Mouse (Mus musculus): ENCODE measurements around the gene Cpm. TPM values are rescaled to one million over a fixed set of nuclear protein-coding genes. Genes with fewer than 3 reads are reported as not detected.
A peak's percentile ranks its signal among the peaks of the same experiment; 100 is the strongest.

The Cpm gene
- total and polyA plus RNA-seq, 3 experiments, result 2.8 to 4.0 (median 3.5) TPM

GRCm38 (mm10) chr10:117692173-117692572 is 62.9 kb downstream of the Cpm start:
- H3K79me2 ChIP-seq (replicated peaks; ENCODE audit: control insufficient read depth, insufficient read depth, low read length), result no peaks in the 10 kb centered on the region
- H3K9ac ChIP-seq (ENCODE audit: low read depth, low read length), result no peak overlapping the region
- no peak overlapping the region for H3K27ac ChIP-seq
- no peaks in the 10 kb centered on the region for H3K27me3 ChIP-seq (ENCODE audit: control insufficient read depth, insufficient read depth, low read length)
- no peaks in the 10 kb centered on the region for H3K4me1 ChIP-seq (ENCODE audit: control insufficient read depth, insufficient read depth, low read length)
- H3K36me3 ChIP-seq (ENCODE audit: control insufficient read depth, insufficient read depth, low read length), result peaks cover 10% of the 10 kb centered on the region
- no peak for DNase-seq
- intact Hi-C loops (cut with DNase I), result loop anchor here (10.0 kb wide), 1 partner anchor 327 kb away; no protein-coding TSS in a partner anchor
- no peak overlapping the region for H3K4me3 ChIP-seq
- TF ChIP-seq CTCF (IDR thresholded peaks at IDR 0.05) (peak; percentile 57), EP300 (IDR thresholded peaks at IDR 0.05; ENCODE audit: insufficient read depth, low read depth, low read length) (no peak)

- Histone ChIP-seq H3K27me3 (ENCODE audit: control insufficient read depth, insufficient read depth, low read length) (no peaks in the 10 kb centered on the region), H3K4me1 (ENCODE audit: control insufficient read depth, insufficient read depth, low read length) (no peaks in the 10 kb centered on the region), H3K79me2 (replicated peaks; ENCODE audit: control insufficient read depth, insufficient read depth, low read length) (no peaks in the 10 kb centered on the region), H3K9ac (ENCODE audit: low read depth, low read length) (no peak overlapping the region), H3K4me3 (no peak overlapping the region), H3K36me3 (ENCODE audit: control insufficient read depth, insufficient read depth, low read length) (peaks cover 10% of the 10 kb centered on the region), H3K27ac (no peak overlapping the region)
- TF ChIP-seq EP300 (IDR thresholded peaks at IDR 0.05; ENCODE audit: insufficient read depth, low read depth, low read length) (no peak), POLR2A (IDR thresholded peaks at IDR 0.05; ENCODE audit: insufficient read depth, low read depth, low read length) (no peak), CTCF (IDR thresholded peaks at IDR 0.05) (no peak)
- DNase-seq, result no peak
- intact Hi-C loops (cut with DNase I), result loop anchor here (10.0 kb wide), 1 partner anchor 328 kb away; no protein-coding TSS in a partner anchor
- WGBS, result 90% methylated on average over 5 of the region's 5 CpGs
Measured at GRCm38 (mm10) chr10:117692953-117693352, 63.7 kb downstream of the Cpm start.

GRCm38 (mm10) chr10:117694255-117694953 is 65.1 kb downstream of the Cpm start:
- DNase-seq, result no peak
- intact Hi-C loops (cut with DNase I), result loop anchor here (10.0 kb wide), 1 partner anchor 330 kb away; no protein-coding TSS in a partner anchor
- no peak overlapping the region for H3K4me3 ChIP-seq
- TF ChIP-seq POLR2A (IDR thresholded peaks at IDR 0.05; ENCODE audit: insufficient read depth, low read depth, low read length) (no peak), CTCF (IDR thresholded peaks at IDR 0.05) (no peak), EP300 (IDR thresholded peaks at IDR 0.05; ENCODE audit: insufficient read depth, low read depth, low read length) (no peak)
- peaks cover 12% of the 10 kb centered on the region for H3K36me3 ChIP-seq (ENCODE audit: control insufficient read depth, insufficient read depth, low read length)
- no peak overlapping the region for H3K9ac ChIP-seq (ENCODE audit: low read depth, low read length)
- WGBS, result 88% methylated on average over 6 of the region's 6 CpGs
- H3K27me3 ChIP-seq (ENCODE audit: control insufficient read depth, insufficient read depth, low read length), result no peaks in the 10 kb centered on the region
- H3K79me2 ChIP-seq (replicated peaks; ENCODE audit: control insufficient read depth, insufficient read depth, low read length), result no peaks in the 10 kb centered on the region
- H3K27ac ChIP-seq, result no peak overlapping the region
- H3K4me1 ChIP-seq (ENCODE audit: control insufficient read depth, insufficient read depth, low read length), result no peaks in the 10 kb centered on the region

GRCm38 (mm10) chr10:117695027-117695426 is 65.7 kb downstream of the Cpm start:
- no peaks in the 10 kb centered on the region for H3K27me3 ChIP-seq (ENCODE audit: control insufficient read depth, insufficient read depth, low read length)
- peaks cover 18% of the 10 kb centered on the region for H3K36me3 ChIP-seq (ENCODE audit: control insufficient read depth, insufficient read depth, low read length)
- no peak overlapping the region for H3K9ac ChIP-seq (ENCODE audit: low read depth, low read length)
- no peak for DNase-seq
- H3K27ac ChIP-seq, result no peak overlapping the region
- 98% methylated on average over 4 of the region's 4 CpGs for WGBS
- TF ChIP-seq CTCF (IDR thresholded peaks at IDR 0.05) (no peak), EP300 (IDR thresholded peaks at IDR 0.05; ENCODE audit: insufficient read depth, low read depth, low read length) (no peak), POLR2A (IDR thresholded peaks at IDR 0.05; ENCODE audit: insufficient read depth, low read depth, low read length) (no peak)
- no peak overlapping the region for H3K4me3 ChIP-seq
- intact Hi-C loops (cut with DNase I), result loop anchor here (10.0 kb wide), 1 partner anchor 330 kb away; no protein-coding TSS in a partner anchor
- H3K79me2 ChIP-seq (replicated peaks; ENCODE audit: control insufficient read depth, insufficient read depth, low read length), result no peaks in the 10 kb centered on the region
- no peaks in the 10 kb centered on the region for H3K4me1 ChIP-seq (ENCODE audit: control insufficient read depth, insufficient read depth, low read length)

GRCm38 (mm10) chr10:117695605-117696004 is 66.3 kb downstream of the Cpm start:
- intact Hi-C loops (cut with DNase I), result loop anchor here (10.0 kb wide), 1 partner anchor 331 kb away; no protein-coding TSS in a partner anchor
- peaks cover 22% of the 10 kb centered on the region for H3K36me3 ChIP-seq (ENCODE audit: control insufficient read depth, insufficient read depth, low read length)
- WGBS, result 97% methylated on average over 4 of the region's 4 CpGs

More at GRCm38 (mm10) chr10:117695605-117696004, 66.3 kb downstream of the Cpm start:
- Histone ChIP-seq H3K4me3 (no peak overlapping the region), H3K4me1 (ENCODE audit: control insufficient read depth, insufficient read depth, low read length) (no peaks in the 10 kb centered on the region), H3K27me3 (ENCODE audit: control insufficient read depth, insufficient read depth, low read length) (no peaks in the 10 kb centered on the region), H3K27ac (no peak overlapping the region), H3K9ac (ENCODE audit: low read depth, low read length) (no peak overlapping the region), H3K79me2 (replicated peaks; ENCODE audit: control insufficient read depth, insufficient read depth, low read length) (no peaks in the 10 kb centered on the region)
- DNase-seq, result no peak
- TF ChIP-seq CTCF (IDR thresholded peaks at IDR 0.05), result no peak
- TF ChIP-seq EP300 (IDR thresholded peaks at IDR 0.05; ENCODE audit: insufficient read depth, low read depth, low read length), result no peak
- no peak for TF ChIP-seq POLR2A (IDR thresholded peaks at IDR 0.05; ENCODE audit: insufficient read depth, low read depth, low read length)

Data from heart, adult 2 months (tissue).